Mouse (Mus musculus) spleen, adult 18-20 months (tissue): Measurements from ENCODE around the gene Surf2.
A peak's percentile ranks its signal among the peaks of the same experiment; 100 is the strongest.

ENCODE experiments used
- DNase-seq, 2 experiments: peaks; one replicate each; pipeline ENCODE4 v3.0.0; 2022; ENCODE audit warnings: mixed read lengths in 2 of 2

Gene Surf2

GRCm38 (mm10) chr2:26914148-26914941 lies 1.8 kb upstream of the Surf2 start:
- DNase-seq, result no peak

- DNase-seq, result no peak
Observed at GRCm38 (mm10) chr2:26916738-26917137, 571 bp downstream of the Surf2 start.

- DNase-seq, result no peak
Observed at GRCm38 (mm10) chr2:26919684-26920083, 3.5 kb downstream of the Surf2 start.

DNA sequence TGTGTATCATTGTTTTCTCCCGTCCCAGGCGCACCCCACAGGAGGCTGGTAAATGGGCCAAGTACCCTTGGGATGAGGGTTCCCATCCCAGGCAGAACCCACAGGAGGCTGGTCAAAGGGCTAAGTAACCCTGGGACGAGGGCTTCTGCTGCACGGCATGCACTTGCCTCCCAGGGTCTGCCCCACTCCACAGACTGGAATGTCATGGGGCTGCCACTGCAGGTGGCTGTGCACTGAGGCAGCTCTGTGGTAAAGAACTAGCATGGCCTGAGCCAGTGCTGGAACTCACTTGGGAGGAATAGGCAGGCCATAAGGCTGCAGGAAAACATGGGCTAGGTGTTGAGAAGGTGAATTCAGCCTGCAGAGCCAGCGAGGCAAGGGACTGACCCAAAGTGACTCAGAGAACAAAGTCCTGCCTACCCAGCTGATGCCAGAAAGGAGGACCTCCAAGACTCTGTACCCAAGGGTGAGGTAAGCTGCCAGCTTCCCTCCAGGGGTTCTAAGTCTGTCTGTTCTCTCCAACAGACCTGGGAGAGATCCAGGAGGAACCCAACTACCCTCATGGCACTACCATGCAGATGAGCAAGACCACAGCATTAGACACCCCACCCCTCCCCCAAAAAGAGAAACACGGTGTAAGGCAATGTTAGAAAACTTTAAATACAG lies 4.2 kb downstream of the Surf2 start:
- DNase-seq, result no peak

- DNase-seq, result no peak
Observed at GRCm38 (mm10) chr2:26921784-26922183, 5.6 kb downstream of the Surf2 start.

DNA sequence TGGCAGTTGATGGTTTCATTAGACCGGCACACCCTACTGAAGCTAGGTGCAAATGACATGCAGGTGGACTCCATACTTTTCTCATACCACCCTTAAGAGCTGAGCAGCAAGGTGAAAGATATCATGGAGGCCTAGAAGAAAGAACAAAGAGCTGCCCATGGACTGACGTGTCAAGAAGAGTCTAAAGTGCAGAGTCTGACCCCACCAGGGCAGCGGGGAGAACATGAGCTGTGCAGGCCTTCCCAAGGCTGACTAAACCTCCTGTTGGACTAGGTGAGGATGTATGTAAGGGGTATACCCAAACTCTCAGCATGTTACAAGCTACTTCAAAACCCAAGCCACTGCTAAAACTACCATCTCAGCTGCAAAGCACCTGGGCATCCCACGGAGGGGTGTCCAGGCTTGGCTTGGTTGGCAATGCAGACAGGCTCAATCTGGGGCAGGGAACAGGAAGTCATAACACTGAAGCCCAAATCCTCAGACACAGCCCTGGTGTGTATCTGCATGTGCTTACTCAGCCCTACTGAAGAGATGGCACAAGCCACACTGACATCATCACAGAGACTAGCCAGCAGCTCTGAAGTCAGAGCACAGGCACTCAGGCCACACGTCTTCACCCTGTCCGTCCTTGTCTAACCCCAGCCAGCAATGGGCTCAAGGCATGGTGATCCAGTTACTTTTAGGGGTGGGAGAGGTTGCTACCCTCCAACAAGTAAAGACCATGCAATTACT lies 11.7 kb downstream of the Surf2 start:
- DNase-seq, result no peak

DNA sequence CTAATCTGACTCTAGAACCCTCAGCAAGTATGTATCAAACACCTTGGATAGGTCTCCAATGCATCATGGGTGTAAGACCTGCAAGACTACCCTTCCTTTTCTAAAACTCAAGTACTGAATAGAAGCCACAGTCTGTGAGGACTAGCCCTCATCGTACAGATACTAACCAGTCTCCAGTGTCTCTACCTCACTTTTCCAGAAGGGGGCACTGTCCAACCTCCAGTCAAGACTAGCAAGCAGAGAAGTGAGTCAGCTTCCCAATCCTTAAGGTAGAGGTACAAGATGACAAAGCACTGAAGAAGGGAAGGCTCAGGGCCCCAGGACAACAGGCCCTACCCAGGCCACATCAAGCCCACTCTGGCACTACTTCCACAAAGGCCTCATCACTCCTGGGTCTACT lies 14.2 kb downstream of the Surf2 start:
- DNase-seq, result peak in 1 of 2 experiments; percentile 62

GRCm38 (mm10) chr2:26932473-26933303 lies 16.5 kb downstream of the Surf2 start:
- DNase-seq, result no peak

GRCm38 (mm10) chr2:26933304-26934055 lies 17.3 kb downstream of the Surf2 start, which contains the start of the genes Surf4 and Stkld1:
Gene Surf4, minus strand, starts transcription at chr2:26933928.
Gene Stkld1, plus strand, starts transcription at chr2:26934047.
- peak; percentile 93 to 94 for DNase-seq

DNA sequence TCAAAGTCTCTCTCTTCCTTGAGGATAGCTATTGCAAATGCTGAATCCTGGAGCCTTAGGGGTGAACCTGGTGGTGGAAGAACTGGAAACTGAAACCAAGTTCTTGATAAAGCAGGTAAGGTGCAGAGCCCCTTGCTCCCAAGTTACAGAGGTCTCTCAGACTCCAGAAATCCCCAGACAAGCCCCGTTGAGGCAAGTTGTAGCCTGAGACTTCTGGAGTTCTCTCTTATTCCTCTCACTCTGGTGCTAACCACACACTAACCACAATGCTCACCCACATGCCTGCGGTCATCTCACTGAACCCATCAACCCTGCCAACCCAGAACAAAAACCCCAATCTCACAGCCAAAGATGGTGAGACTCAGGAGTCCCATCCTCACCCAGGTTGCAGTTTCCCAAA lies 19.1 kb downstream of the Surf2 start:
- no peak for DNase-seq

DNA sequence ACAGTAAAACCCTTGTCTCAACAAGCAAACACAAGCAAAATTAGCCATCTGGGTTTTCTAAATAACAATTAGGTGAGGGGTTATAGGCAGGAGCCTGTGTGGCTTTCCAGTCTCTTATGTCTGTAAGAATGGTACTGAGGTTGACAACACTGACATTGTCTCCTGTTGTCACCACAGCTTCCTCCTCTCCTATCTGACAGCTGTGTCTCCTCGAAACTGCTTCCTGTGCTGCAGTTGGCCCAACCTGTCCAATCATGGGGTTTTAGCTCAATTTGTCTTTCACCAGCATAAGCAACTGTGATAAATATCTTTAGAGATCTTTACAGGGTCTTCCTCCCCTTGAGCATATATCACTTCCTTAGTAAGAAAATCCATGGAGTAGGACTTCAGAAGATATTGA lies 20.3 kb downstream of the Surf2 start:
- no peak for DNase-seq

- DNase-seq, result no peak
Observed at GRCm38 (mm10) chr2:26941539-26941938, 25.4 kb downstream of the Surf2 start.

GRCm38 (mm10) chr2:26943253-26943652 lies 27.1 kb downstream of the Surf2 start:
- DNase-seq, result no peak

DNA sequence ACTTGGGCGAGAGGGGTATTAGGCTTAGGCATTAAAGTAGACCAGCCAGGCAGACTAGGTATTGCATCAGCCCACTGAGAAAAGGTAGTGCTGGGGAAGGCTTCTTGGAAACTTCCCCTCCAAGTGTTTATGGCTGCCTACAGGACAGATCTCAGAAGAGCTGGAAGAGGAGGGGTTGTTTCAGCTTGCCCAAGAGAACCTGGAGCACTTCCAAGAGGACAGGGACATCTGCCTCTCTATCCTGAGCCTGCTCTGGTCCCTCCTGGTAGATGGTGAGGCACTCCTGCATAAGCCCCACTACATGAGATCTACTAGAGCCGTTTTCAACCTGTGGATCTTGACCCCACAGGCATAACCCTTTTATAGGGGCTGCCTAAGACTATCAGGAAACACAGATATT lies 34.2 kb downstream of the Surf2 start:
- DNase-seq, result no peak

DNA sequence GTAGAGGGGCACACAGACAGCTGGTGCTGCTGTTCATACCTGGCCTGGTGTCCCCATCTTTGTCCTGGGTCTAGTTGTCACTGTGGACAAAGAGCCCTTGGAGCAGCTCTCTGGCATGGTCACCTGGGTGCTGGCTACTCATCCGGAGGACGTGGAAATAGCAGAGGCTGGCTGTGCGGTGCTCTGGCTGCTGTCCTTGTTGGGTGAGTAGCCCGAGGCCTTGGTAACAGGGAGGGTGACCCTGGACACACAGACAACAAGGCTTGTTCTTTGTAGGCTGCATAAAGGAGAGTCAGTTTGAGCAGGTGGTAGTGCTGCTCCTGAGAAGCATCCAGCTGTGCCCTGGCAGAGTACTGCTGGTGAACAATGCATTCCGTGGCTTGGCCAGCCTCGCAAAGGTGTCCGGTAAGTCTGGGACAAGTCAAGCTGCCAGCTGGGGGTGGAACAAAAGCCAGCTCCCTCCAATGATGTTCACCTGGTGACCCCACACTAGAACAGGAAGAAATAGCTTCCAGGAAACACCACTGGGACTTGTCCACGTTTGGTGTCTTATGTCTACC lies 35.3 kb downstream of the Surf2 start:
- no peak for DNase-seq

GRCm38 (mm10) chr2:26952193-26952592 lies 36.0 kb downstream of the Surf2 start:
- DNase-seq, result no peak

DNA sequence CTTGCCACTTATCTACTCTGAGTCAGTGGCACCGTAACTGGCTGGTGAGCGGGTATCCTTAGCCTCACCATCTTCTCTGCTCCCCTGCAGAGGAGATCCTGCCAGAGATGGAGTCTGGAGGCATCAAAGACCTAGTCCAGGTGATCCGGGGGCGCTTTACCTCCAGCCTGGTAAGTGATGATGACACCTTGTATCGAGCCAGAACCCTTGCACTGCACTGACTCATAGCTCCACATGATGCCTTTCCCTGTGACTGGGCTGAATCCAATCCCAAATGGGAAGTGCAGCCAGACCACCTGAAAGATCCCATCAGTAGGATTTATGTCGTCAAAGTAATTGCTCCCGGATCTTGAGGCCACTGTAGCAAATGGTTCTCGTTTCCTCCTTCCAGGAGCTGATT lies 36.7 kb downstream of the Surf2 start:
- no peak for DNase-seq

GRCm38 (mm10) chr2:26954735-26955395 lies 38.7 kb downstream of the Surf2 start:
- DNase-seq, result no peak

DNA sequence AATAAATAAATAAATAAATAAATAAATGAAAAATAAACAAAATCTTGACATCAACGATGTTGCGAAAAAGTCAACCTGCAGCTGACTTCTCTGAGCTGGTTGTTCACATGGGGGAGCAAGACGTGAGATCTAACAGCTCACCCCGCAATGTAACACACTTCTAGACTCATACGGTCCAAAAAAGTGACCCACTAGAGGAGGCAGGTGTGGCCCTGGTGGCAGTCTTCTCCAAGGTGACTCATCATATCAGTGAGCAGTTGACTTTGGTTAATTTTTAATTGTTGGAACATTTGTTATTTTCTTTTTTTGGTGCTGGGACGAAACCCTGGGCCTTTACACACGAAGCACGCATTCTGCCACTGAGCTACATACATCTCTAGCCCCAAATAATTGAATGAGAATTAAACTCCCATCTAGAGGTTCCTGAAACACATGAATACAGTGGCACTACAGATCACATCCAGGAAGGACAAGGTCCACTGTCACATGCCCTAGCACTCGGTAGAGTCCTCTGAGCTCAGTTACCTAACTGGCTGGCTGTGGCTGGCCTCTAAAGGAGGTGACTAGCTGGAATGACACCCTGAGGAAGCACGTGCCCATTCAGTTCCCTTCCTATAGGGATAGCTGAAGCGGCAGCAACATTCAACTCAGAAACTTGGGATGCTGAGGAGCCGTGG lies 40.8 kb downstream of the Surf2 start:
- no peak for DNase-seq

GRCm38 (mm10) chr2:26957488-26957859 lies 41.3 kb downstream of the Surf2 start:
- no peak for DNase-seq
